Mouse (Mus musculus) megakaryocyte, embryonic 14.5 days (primary cell): ENCODE measurements around the gene Tjp1. TPM values are rescaled to one million over a fixed set of nuclear protein-coding genes. Genes with fewer than 3 reads are reported as not detected.

Source experiments
- H3K27me3 ChIP-seq: replicated peaks from 2 replicates; pipeline ENCODE3; 2012; ENCODE audit warnings: inconsistent platforms
- H3K36me3 ChIP-seq: replicated peaks from 2 replicates; pipeline ENCODE3; 2012; ENCODE audit warnings: low read length, inconsistent platforms, mixed read lengths
- H3K4me1 ChIP-seq: 2 replicates; pipeline ENCODE4 v1.6.1; 2012; ENCODE audit warnings: inconsistent platforms
- H3K4me3 ChIP-seq: replicated peaks from 2 replicates; pipeline ENCODE3; 2012; ENCODE audit warnings: moderate library complexity, mild to moderate bottlenecking, inconsistent platforms
- H3K9me3 ChIP-seq: 2 replicates; pipeline ENCODE4 v1.6.1; 2012; ENCODE audit warnings: inconsistent platforms
- FLI1 ChIP-seq: IDR thresholded peaks from 2 replicates; pipeline ENCODE4 v1.6.1; 2012; ENCODE audit warnings: low read length, inconsistent platforms, mixed read lengths
- GATA1 ChIP-seq: IDR thresholded peaks from 3 replicates; pipeline ENCODE4 v1.6.1; 2012; ENCODE audit warnings: mixed read lengths, low read length, inconsistent platforms, borderline replicate concordance
- polyA plus RNA-seq: library from polyadenylated mRNA; stranded (reverse); fragments of >175 nt; gene quantifications from 2 replicates; pipeline ENCODE4 v1.2.3, GENCODE M21; 2012; ENCODE audit warnings: low replicate concordance; ENCODE audit not compliant: insufficient read depth

The Tjp1 gene
- polyA plus RNA-seq, 1 experiment, result 0.83 TPM

- Histone ChIP-seq H3K4me1 (no peaks in the 10 kb centered on the region), H3K27me3 (no peaks in the 10 kb centered on the region), H3K9me3 (no peaks in the 10 kb centered on the region), H3K36me3 (peaks cover 55% of the 10 kb centered on the region), H3K4me3 (no peak overlapping the region)
- TF ChIP-seq FLI1 (no peak), GATA1 (no peak)
Measured at GRCm38 (mm10) chr7:65296675-65297589, 230.6 kb downstream of the Tjp1 start.

GRCm38 (mm10) chr7:65282886-65283285, 244.7 kb downstream of the Tjp1 start:
- H3K4me1 ChIP-seq, result no peaks in the 10 kb centered on the region
- H3K9me3 ChIP-seq, result peaks cover 14% of the 10 kb centered on the region; the same call in 1 of the 2 replicates
- TF ChIP-seq FLI1, result no peak
- TF ChIP-seq GATA1, result no peak
- no peak overlapping the region for H3K4me3 ChIP-seq
- H3K36me3 ChIP-seq, result no peaks in the 10 kb centered on the region
- peaks cover 4% of the 10 kb centered on the region for H3K27me3 ChIP-seq

- Histone ChIP-seq H3K27me3 (peaks cover 6% of the 10 kb centered on the region), H3K9me3 (peaks cover 23% of the 10 kb centered on the region; the same call in 1 of the 2 replicates), H3K4me3 (no peak overlapping the region), H3K36me3 (no peaks in the 10 kb centered on the region), H3K4me1 (no peaks in the 10 kb centered on the region)
- TF ChIP-seq GATA1 (no peak), FLI1 (no peak)
Measured at GRCm38 (mm10) chr7:65281960-65282359, 245.6 kb downstream of the Tjp1 start.

GRCm38 (mm10) chr7:65280944-65281912, 246.4 kb downstream of the Tjp1 start:
- Histone ChIP-seq H3K36me3 (no peaks in the 10 kb centered on the region), H3K27me3 (peaks cover 6% of the 10 kb centered on the region), H3K4me3 (no peak overlapping the region), H3K4me1 (no peaks in the 10 kb centered on the region), H3K9me3 (peaks cover 27% of the 10 kb centered on the region; the same call in 1 of the 2 replicates)
- TF ChIP-seq FLI1 (no peak), GATA1 (no peak)

- Histone ChIP-seq H3K9me3 (peaks cover 40% of the 10 kb centered on the region; the same call in 1 of the 2 replicates), H3K4me3 (no peak overlapping the region), H3K27me3 (peaks cover 6% of the 10 kb centered on the region), H3K36me3 (no peaks in the 10 kb centered on the region), H3K4me1 (no peaks in the 10 kb centered on the region)
- TF ChIP-seq FLI1 (no peak), GATA1 (no peak)
Measured at GRCm38 (mm10) chr7:65279277-65279676, 248.3 kb downstream of the Tjp1 start.

- Histone ChIP-seq H3K36me3 (no peaks in the 10 kb centered on the region), H3K9me3 (peaks cover 36% of the 10 kb centered on the region; the same call in 1 of the 2 replicates), H3K4me3 (no peak overlapping the region), H3K27me3 (peaks cover 3% of the 10 kb centered on the region), H3K4me1 (no peaks in the 10 kb centered on the region)
- no peak for TF ChIP-seq FLI1
- TF ChIP-seq GATA1, result no peak
Measured at GRCm38 (mm10) chr7:65275761-65276160, 251.8 kb downstream of the Tjp1 start.

GRCm38 (mm10) chr7:65274216-65274615, 253.4 kb downstream of the Tjp1 start:
- no peaks in the 10 kb centered on the region for H3K4me1 ChIP-seq
- H3K9me3 ChIP-seq, result peaks cover 46% of the 10 kb centered on the region
- TF ChIP-seq GATA1 (no peak), FLI1 (no peak)
- H3K27me3 ChIP-seq, result peaks cover 3% of the 10 kb centered on the region
- H3K4me3 ChIP-seq, result no peak overlapping the region
- no peaks in the 10 kb centered on the region for H3K36me3 ChIP-seq

- Histone ChIP-seq H3K4me1 (no peaks in the 10 kb centered on the region), H3K4me3 (no peak overlapping the region), H3K36me3 (no peaks in the 10 kb centered on the region), H3K9me3 (peaks cover 10% of the 10 kb centered on the region; the same call in 1 of the 2 replicates), H3K27me3 (no peaks in the 10 kb centered on the region)
- TF ChIP-seq GATA1, result no peak
- no peak for TF ChIP-seq FLI1
Measured at GRCm38 (mm10) chr7:65249656-65250055, 277.9 kb downstream of the Tjp1 start.

Other genes with a start within 250 kb of the Tjp1 start
- gene Tarsl2, start 117.1 kb upstream of the Tjp1 start, polyA plus RNA-seq, result 1.2 and 2.3 TPM in 2 replicates
- gene Tm2d3, start 163.4 kb upstream of the Tjp1 start, polyA plus RNA-seq, result 14.8 and 14.9 TPM in 2 replicates